Mouse (Mus musculus) bone marrow macrophage, adult 2 months (primary cell): ENCODE results near the gene Cetn3.

Source experiments
- CTCF ChIP-seq: IDR thresholded peaks from 2 replicates; pipeline ENCODE4 v1.5.1; 2012; ENCODE audit warnings: low read depth, mild to moderate bottlenecking, low read length, moderate library complexity
- POLR2A ChIP-seq: IDR thresholded peaks from 2 replicates; pipeline ENCODE4 v1.6.1; 2012; ENCODE audit warnings: mild to moderate bottlenecking, low read depth, low read length, borderline replicate concordance

GRCm38 (mm10) chr13:81801121-81801520 is 18.2 kb downstream of the Cetn3 start:
- no peak for TF ChIP-seq POLR2A
- TF ChIP-seq CTCF: no peak
